Mouse (Mus musculus) forebrain, embryonic 10.5 days (tissue): ENCODE data around the gene Snap91. TPM values are rescaled to one million over a fixed set of nuclear protein-coding genes. Genes with fewer than 3 reads are reported as not detected.

Experiments used
- DNase-seq: peaks from one replicate; pipeline ENCODE4 v3.0.0-alpha.2; 2017; ENCODE audit warnings: low spot score; ENCODE audit errors: extremely low spot score
- H3K27ac ChIP-seq: fragments of 300-500 bp; sonication (generic); 2 replicates; pipeline ENCODE4 v1.5.1; 2016; ENCODE audit warnings: mild to moderate bottlenecking
- H3K27me3 ChIP-seq: fragments of 300-500 bp; sonication (generic); 2 replicates; pipeline ENCODE4 v1.6.1; 2016; ENCODE audit warnings: mild to moderate bottlenecking; ENCODE audit not compliant: poor library complexity, severe bottlenecking
- H3K36me3 ChIP-seq: fragments of 300-500 bp; sonication (generic); replicated peaks from 2 replicates; pipeline ENCODE4 v1.6.1; 2016; ENCODE audit warnings: mild to moderate bottlenecking, moderate library complexity
- H3K4me1 ChIP-seq: fragments of 300-500 bp; sonication (generic); 2 replicates; pipeline ENCODE4 v1.6.1; 2016
- H3K4me3 ChIP-seq: fragments of 300-500 bp; sonication (generic); 2 replicates; pipeline ENCODE4 v1.5.1; 2016; ENCODE audit warnings: mild to moderate bottlenecking, moderate library complexity
- H3K9me3 ChIP-seq: fragments of 300-500 bp; sonication (generic); 2 replicates; pipeline ENCODE4 v1.6.1; 2016; ENCODE audit warnings: mild to moderate bottlenecking, moderate library complexity
- WGBS: fragments of 180-500 bp; shearing (Covaris S2); methylation state at CpG from one replicate; pipeline ENCODE4 v1.1.7; 2016; 5-methylcytosine and 5-hydroxymethylcytosine counted together
- polyA plus RNA-seq: library from polyadenylated mRNA; unstranded; fragments of >200 nt; fragmentation: Nextera tagmentation; extraction: Ambion mirVana; gene quantifications from 2 replicates; pipeline ENCODE4 v1.2.1, GENCODE M21; 2016

The Snap91 gene
- polyA plus RNA-seq, 1 experiment from 2014 or later: 2.6 TPM

GRCm38 (mm10) chr9:86729811-86730210, 150.6 kb downstream of the Snap91 start:
- DNase-seq: no peak
- H3K4me3 ChIP-seq: no peak overlapping the region
- H3K9me3 ChIP-seq: no peaks in the 10 kb centered on the region
- 95% methylated on average over 3 of the region's 3 CpGs for WGBS
- H3K4me1 ChIP-seq: peaks cover 14% of the 10 kb centered on the region
- H3K27me3 ChIP-seq: no peaks in the 10 kb centered on the region
- no peaks in the 10 kb centered on the region for H3K36me3 ChIP-seq
- no peak overlapping the region for H3K27ac ChIP-seq

- Histone ChIP-seq H3K9me3 (no peaks in the 10 kb centered on the region), H3K27ac (no peak overlapping the region), H3K4me1 (peaks cover 14% of the 10 kb centered on the region), H3K4me3 (no peak overlapping the region), H3K27me3 (no peaks in the 10 kb centered on the region), H3K36me3 (no peaks in the 10 kb centered on the region)
- WGBS: 77% methylated on average over 1 of the region's 1 CpGs
- DNase-seq: no peak
These were observed 151.4 kb downstream of the Snap91 start for GRCm38 (mm10) chr9:86729084-86729483.

- Histone ChIP-seq H3K27me3 (no peaks in the 10 kb centered on the region), H3K4me3 (no peak overlapping the region), H3K36me3 (no peaks in the 10 kb centered on the region), H3K9me3 (no peaks in the 10 kb centered on the region), H3K4me1 (peaks cover 14% of the 10 kb centered on the region), H3K27ac (no peak overlapping the region)
- WGBS: 82% methylated on average over 10 of the region's 10 CpGs
- no peak for DNase-seq
These were observed 152.1 kb downstream of the Snap91 start for GRCm38 (mm10) chr9:86728214-86728814.

- no peaks in the 10 kb centered on the region for H3K9me3 ChIP-seq
- H3K27ac ChIP-seq: 0 out of 2 replicates have a peak overlapping the region, but pooled peaks have one; percentile 56
- DNase-seq: no peak
- no peaks in the 10 kb centered on the region for H3K36me3 ChIP-seq
- WGBS: 83% methylated on average over 5 of the region's 5 CpGs
- peaks cover 14% of the 10 kb centered on the region for H3K4me1 ChIP-seq
- no peaks in the 10 kb centered on the region for H3K27me3 ChIP-seq
- no peak overlapping the region for H3K4me3 ChIP-seq
These were observed 154.1 kb downstream of the Snap91 start for GRCm38 (mm10) chr9:86726381-86726720.

GRCm38 (mm10) chr9:86725604-86726380, 154.7 kb downstream of the Snap91 start:
- H3K4me3 ChIP-seq: no peak overlapping the region
- H3K4me1 ChIP-seq: peaks cover 14% of the 10 kb centered on the region
- no peak for DNase-seq
- 51% methylated on average over 7 of the region's 7 CpGs for WGBS
- H3K27me3 ChIP-seq: no peaks in the 10 kb centered on the region
- H3K9me3 ChIP-seq: no peaks in the 10 kb centered on the region
- no peaks in the 10 kb centered on the region for H3K36me3 ChIP-seq
- H3K27ac ChIP-seq: peak overlapping the region; percentile 56; the same call in 1 of the 2 replicates

GRCm38 (mm10) chr9:86725066-86725465, 155.4 kb downstream of the Snap91 start:
- H3K4me1 ChIP-seq: peaks cover 14% of the 10 kb centered on the region
- no peak for DNase-seq
- no peaks in the 10 kb centered on the region for H3K36me3 ChIP-seq
- H3K4me3 ChIP-seq: no peak overlapping the region
- no peaks in the 10 kb centered on the region for H3K27me3 ChIP-seq
- no peaks in the 10 kb centered on the region for H3K9me3 ChIP-seq
- H3K27ac ChIP-seq: no peak overlapping the region
- WGBS: 93% methylated on average over 4 of the region's 4 CpGs

- WGBS: 84% methylated on average over 2 of the region's 2 CpGs
- Histone ChIP-seq H3K4me1 (peaks cover 9% of the 10 kb centered on the region), H3K36me3 (no peaks in the 10 kb centered on the region), H3K9me3 (no peaks in the 10 kb centered on the region), H3K27me3 (no peaks in the 10 kb centered on the region), H3K4me3 (no peak overlapping the region), H3K27ac (no peak overlapping the region)
- DNase-seq: no peak
These were observed 159.7 kb downstream of the Snap91 start for GRCm38 (mm10) chr9:86720794-86721193.

GRCm38 (mm10) chr9:86720227-86720626, 160.2 kb downstream of the Snap91 start:
- Histone ChIP-seq H3K27ac (no peak overlapping the region), H3K4me3 (no peak overlapping the region), H3K36me3 (no peaks in the 10 kb centered on the region), H3K27me3 (no peaks in the 10 kb centered on the region), H3K9me3 (no peaks in the 10 kb centered on the region), H3K4me1 (peaks cover 3% of the 10 kb centered on the region)
- no peak for DNase-seq
- WGBS: 92% methylated on average over 5 of the region's 5 CpGs

GRCm38 (mm10) chr9:86717119-86717518, 163.3 kb downstream of the Snap91 start:
- 81% methylated on average over 5 of the region's 5 CpGs for WGBS
- no peaks in the 10 kb centered on the region for H3K36me3 ChIP-seq
- no peak overlapping the region for H3K27ac ChIP-seq
- H3K27me3 ChIP-seq: no peaks in the 10 kb centered on the region
- H3K4me1 ChIP-seq: peaks cover 2% of the 10 kb centered on the region; the same call in 1 of the 2 replicates
- H3K4me3 ChIP-seq: no peak overlapping the region
- DNase-seq: no peak
- no peaks in the 10 kb centered on the region for H3K9me3 ChIP-seq

- DNase-seq: no peak
- Histone ChIP-seq H3K36me3 (no peaks in the 10 kb centered on the region), H3K4me3 (no peak overlapping the region), H3K4me1 (peaks cover 2% of the 10 kb centered on the region; the same call in 1 of the 2 replicates), H3K9me3 (no peaks in the 10 kb centered on the region), H3K27ac (no peak overlapping the region), H3K27me3 (no peaks in the 10 kb centered on the region)
- WGBS: 68% methylated on average over 2 of the region's 2 CpGs
These were observed 163.9 kb downstream of the Snap91 start for GRCm38 (mm10) chr9:86716540-86716939.

Other genes starting within 250 kb of the Snap91 start
- gene Me1, start 184.7 kb downstream of the Snap91 start, polyA plus RNA-seq: 8.1 and 9.1 TPM in 2 replicates
- gene Prss35, start 137.0 kb downstream of the Snap91 start, polyA plus RNA-seq: 1.4 and 1.8 TPM in 2 replicates
- 0.60 and 0.87 TPM in 2 replicates for gene Ripply2, start 134.9 kb upstream of the Snap91 start, polyA plus RNA-seq
- gene Cyb5r4, start 141.4 kb upstream of the Snap91 start, polyA plus RNA-seq: 97.1 and 97.9 TPM in 2 replicates